Mouse (Mus musculus) thymus, adult 2 months (tissue): ENCODE results near the gene Gdf1.

Source experiments
- CTCF ChIP-seq: fragments of 200-500 bp; IDR thresholded peaks from 2 replicates; pipeline ENCODE4 v1.5.1; 2012; ENCODE audit warnings: mild to moderate bottlenecking, control low read depth, low read length, moderate library complexity, borderline replicate concordance; ENCODE audit not compliant: control insufficient read depth, poor library complexity, insufficient read depth; ENCODE audit errors: extremely low read depth
- POLR2A ChIP-seq: fragments of 200-500 bp; IDR thresholded peaks from 2 replicates; pipeline ENCODE4 v1.6.1; 2012; ENCODE audit warnings: mild to moderate bottlenecking, low read length, control low read depth, moderate library complexity; ENCODE audit not compliant: control insufficient read depth, poor library complexity, insufficient read depth; ENCODE audit errors: extremely low read depth

GRCm38 (mm10) chr8:70329835-70330740, 471 bp downstream of the Gdf1 start:
- TF ChIP-seq CTCF (no peak), POLR2A (no peak)
